Mouse (Mus musculus) midbrain, embryonic 11.5 days (tissue): ENCODE measurements at regions not wholly inside any gene's neighbourhood (a gene's known extent, or its start where the extent isn't known, plus 50 kb on each side); places are given as distances from the start of the nearest gene placed in this dataset.

Source experiments
- ATAC-seq: fragments of 200-750 bp; cut with Nextera tagmentation; 2 replicates; pipeline ENCODE4 v1.8.0; 2017; ENCODE audit warnings: moderate TSS enrichment, moderate library complexity; ENCODE audit not compliant: low FRiP score
- DNase-seq: peaks from one replicate; pipeline ENCODE4 v3.0.0; 2015; ENCODE audit warnings: low spot score; ENCODE audit errors: missing footprints
- H3K27ac ChIP-seq: fragments of 300-500 bp; sonication (generic); 2 replicates; pipeline ENCODE4 v1.5.1; 2014; ENCODE audit warnings: low read depth, low read length
- H3K27me3 ChIP-seq: fragments of 300-500 bp; sonication (generic); 2 replicates; pipeline ENCODE4 v1.6.1; 2014; ENCODE audit warnings: mild to moderate bottlenecking, low read length, moderate library complexity, mixed read lengths; ENCODE audit not compliant: control insufficient read depth, insufficient read depth
- H3K36me3 ChIP-seq: fragments of 300-500 bp; sonication (generic); 2 replicates; pipeline ENCODE4 v1.6.1; 2014; ENCODE audit warnings: mild to moderate bottlenecking, low read length, moderate library complexity, mixed read lengths; ENCODE audit not compliant: control insufficient read depth, insufficient read depth
- H3K4me1 ChIP-seq: fragments of 300-500 bp; sonication (generic); 2 replicates; pipeline ENCODE4 v1.6.1; 2014; ENCODE audit warnings: low read length; ENCODE audit not compliant: control insufficient read depth, insufficient read depth
- H3K4me2 ChIP-seq: fragments of 300-500 bp; sonication (generic); 2 replicates; pipeline ENCODE4 v1.6.1; 2014; ENCODE audit warnings: mild to moderate bottlenecking, moderate library complexity
- H3K4me3 ChIP-seq: fragments of 300-500 bp; sonication (generic); 2 replicates; pipeline ENCODE4 v1.5.1; 2014; ENCODE audit warnings: low read depth, low read length
- H3K9ac ChIP-seq: fragments of 300-500 bp; sonication (generic); 2 replicates; pipeline ENCODE4 v1.6.1; 2014; ENCODE audit warnings: low read length
- H3K9me3 ChIP-seq: fragments of 300-500 bp; sonication (generic); 2 replicates; pipeline ENCODE4 v1.6.1; 2016; ENCODE audit warnings: low read length; ENCODE audit not compliant: control insufficient read depth
- WGBS: fragments of 180-500 bp; shearing (Covaris S2); extraction: QIAGEN DNeasy Blood & Tissue Kit; methylation state at CpG from one replicate; pipeline ENCODE4 v1.1.7; 2014; 5-methylcytosine and 5-hydroxymethylcytosine counted together

- Histone ChIP-seq H3K27ac (no peak overlapping the region), H3K4me2 (no peak overlapping the region), H3K4me3 (no peak overlapping the region), H3K4me1 (no peaks in the 10 kb centered on the region), H3K27me3 (no peaks in the 10 kb centered on the region), H3K9me3 (no peaks in the 10 kb centered on the region), H3K9ac (no peak overlapping the region), H3K36me3 (no peaks in the 10 kb centered on the region)
- peak; percentile 44; the same call in 1 of the 2 replicates for ATAC-seq
- 24% methylated on average over 8 of the region's 8 CpGs for WGBS
- DNase-seq = peak; percentile 86
Measured at GRCm38 (mm10) chr2:63819440-63819839, 278.4 kb downstream of the Fign start.
